Mouse (Mus musculus) macrophage (primary cell): Measurements from ENCODE around the gene C130050O18Rik. TPM values are rescaled to one million over a fixed set of nuclear protein-coding genes. Genes with fewer than 3 reads are reported as not detected.
A peak's percentile ranks its signal among the peaks of the same experiment; 100 is the strongest.

Experiments
- H3K27ac ChIP-seq: fragments of 350-480 bp; formaldehyde crosslinking; 2 replicates; pipeline ENCODE4 v1.9.0; 2021
- H3K36me3 ChIP-seq: fragments of 350-480 bp; formaldehyde crosslinking; 2 replicates; pipeline ENCODE4 v1.9.0; 2021; ENCODE audit errors: inconsistent target
- H3K4me3 ChIP-seq: fragments of 350-480 bp; formaldehyde crosslinking; 2 replicates; pipeline ENCODE4 v1.9.0; 2021; ENCODE audit errors: inconsistent target
- H3K79me2 ChIP-seq: fragments of 350-480 bp; formaldehyde crosslinking; 2 replicates; pipeline ENCODE4 v1.9.0; 2021; ENCODE audit errors: inconsistent target
- WGBS: methylation state at CpG from one replicate; pipeline ENCODE4 v1.1.7; 2026; ENCODE audit warnings: inconsistent platforms; ENCODE audit not compliant: missing documents; 5-methylcytosine and 5-hydroxymethylcytosine counted together
- polyA plus RNA-seq: library from polyadenylated mRNA; stranded (reverse); fragments of 250-400 nt; gene quantifications from 3 replicates; pipeline ENCODE4 v1.2.4, GENCODE M21; 2018; ENCODE audit warnings: inconsistent platforms

The C130050O18Rik gene
- polyA plus RNA-seq, 1 experiment from 2014 or later = 3.5 TPM

DNA sequence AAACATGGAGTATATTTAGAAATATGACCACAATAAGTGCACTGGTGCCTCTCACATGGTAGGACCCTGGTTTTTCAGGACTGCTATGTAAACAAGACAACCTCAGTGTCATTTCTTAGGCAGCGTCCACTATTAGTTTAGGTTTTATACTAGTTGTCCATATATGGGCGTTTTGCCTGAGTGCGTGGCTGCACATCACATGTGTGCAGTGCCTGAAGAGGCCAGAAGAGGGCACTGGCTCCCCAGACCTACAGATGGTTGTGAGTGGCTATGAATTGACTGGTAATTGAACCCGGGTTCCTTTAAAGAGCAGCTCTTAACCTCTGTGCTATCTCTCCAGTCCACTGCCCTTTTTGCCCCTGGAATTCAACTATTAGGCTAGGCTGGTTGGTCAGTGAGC, 11.9 kb downstream of the C130050O18Rik start:
- 100% methylated on average over 4 of the region's 4 CpGs for WGBS
- Histone ChIP-seq H3K79me2 (peaks cover under 1% of the 10 kb centered on the region; the same call in 1 of the 2 replicates), H3K27ac (no peak overlapping the region), H3K36me3 (peaks cover 12% of the 10 kb centered on the region; the same call in 1 of the 2 replicates), H3K4me3 (no peak overlapping the region)

DNA sequence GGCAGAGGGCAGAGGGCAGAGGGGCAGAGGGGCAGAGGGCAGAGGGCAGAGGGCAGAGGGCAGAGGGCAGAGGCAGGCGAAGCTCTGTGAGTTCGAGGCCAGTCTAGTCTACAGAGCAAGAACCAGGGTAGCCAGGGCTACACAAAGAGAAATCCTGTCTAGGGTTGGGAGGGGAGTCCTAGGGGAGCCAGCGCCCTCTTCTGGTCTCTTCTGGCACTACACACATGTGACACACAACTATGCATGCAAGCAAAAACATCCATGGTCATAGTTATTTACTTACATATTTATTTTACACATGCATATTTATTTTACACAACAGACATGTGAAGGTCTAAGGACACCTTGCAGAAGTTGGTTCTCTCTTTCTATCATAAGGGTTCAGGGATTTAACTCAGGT, 12.4 kb downstream of the C130050O18Rik start:
- no peak overlapping the region for H3K4me3 ChIP-seq
- H3K79me2 ChIP-seq = no peaks in the 10 kb centered on the region; the same call in 1 of the 2 replicates
- H3K27ac ChIP-seq = no peak overlapping the region
- WGBS = 94% methylated on average over 3 of the region's 3 CpGs
- peaks cover 12% of the 10 kb centered on the region; the same call in 1 of the 2 replicates for H3K36me3 ChIP-seq

DNA sequence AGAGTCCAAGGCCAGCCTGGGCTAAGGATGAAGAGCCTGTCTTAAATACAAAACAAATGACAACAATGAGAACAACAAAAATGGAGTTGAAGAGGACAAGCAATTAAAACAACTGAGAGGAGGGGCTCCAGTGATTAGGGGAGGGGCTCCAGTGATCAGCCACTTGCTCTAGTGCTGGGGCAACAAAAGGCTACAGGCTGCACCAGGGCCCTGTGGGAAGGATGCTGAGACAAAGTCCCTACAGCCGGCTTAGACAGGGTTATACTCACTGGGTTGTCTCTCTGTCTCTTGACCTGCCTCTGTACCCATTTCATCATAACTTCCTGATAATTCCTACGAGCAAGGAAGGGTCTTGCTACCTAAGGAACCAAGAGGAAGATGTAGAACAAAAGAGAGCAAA, 13.0 kb downstream of the C130050O18Rik start:
- Histone ChIP-seq H3K79me2 (no peaks in the 10 kb centered on the region), H3K36me3 (peaks cover 12% of the 10 kb centered on the region; the same call in 1 of the 2 replicates), H3K4me3 (no peak overlapping the region), H3K27ac (no peak overlapping the region)
- 52% methylated on average over 2 of the region's 2 CpGs for WGBS

DNA sequence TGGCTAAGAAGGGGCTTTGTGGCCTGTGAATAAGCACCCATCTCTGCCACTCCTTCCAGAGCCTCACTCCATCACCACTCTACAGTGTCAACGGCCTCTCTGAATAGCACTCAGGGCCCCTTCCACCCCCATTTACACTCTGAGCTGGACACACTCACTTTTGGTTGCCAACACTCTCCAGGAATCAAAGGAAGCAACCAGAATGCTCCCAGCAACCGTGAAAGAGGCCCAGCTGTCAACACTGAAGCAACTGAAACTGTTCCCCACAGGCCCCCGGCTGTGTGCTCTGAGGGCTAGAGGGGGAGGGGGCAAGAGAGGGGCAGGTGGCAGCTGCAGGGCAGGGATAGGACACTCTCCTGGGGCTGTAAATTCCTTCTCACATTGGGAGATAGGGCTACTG, 13.6 kb downstream of the C130050O18Rik start:
- Histone ChIP-seq H3K79me2 (no peaks in the 10 kb centered on the region), H3K4me3 (no peak overlapping the region), H3K36me3 (peaks cover 12% of the 10 kb centered on the region; the same call in 1 of the 2 replicates), H3K27ac (no peak overlapping the region)
- 35% methylated on average over 3 of the region's 3 CpGs for WGBS

DNA sequence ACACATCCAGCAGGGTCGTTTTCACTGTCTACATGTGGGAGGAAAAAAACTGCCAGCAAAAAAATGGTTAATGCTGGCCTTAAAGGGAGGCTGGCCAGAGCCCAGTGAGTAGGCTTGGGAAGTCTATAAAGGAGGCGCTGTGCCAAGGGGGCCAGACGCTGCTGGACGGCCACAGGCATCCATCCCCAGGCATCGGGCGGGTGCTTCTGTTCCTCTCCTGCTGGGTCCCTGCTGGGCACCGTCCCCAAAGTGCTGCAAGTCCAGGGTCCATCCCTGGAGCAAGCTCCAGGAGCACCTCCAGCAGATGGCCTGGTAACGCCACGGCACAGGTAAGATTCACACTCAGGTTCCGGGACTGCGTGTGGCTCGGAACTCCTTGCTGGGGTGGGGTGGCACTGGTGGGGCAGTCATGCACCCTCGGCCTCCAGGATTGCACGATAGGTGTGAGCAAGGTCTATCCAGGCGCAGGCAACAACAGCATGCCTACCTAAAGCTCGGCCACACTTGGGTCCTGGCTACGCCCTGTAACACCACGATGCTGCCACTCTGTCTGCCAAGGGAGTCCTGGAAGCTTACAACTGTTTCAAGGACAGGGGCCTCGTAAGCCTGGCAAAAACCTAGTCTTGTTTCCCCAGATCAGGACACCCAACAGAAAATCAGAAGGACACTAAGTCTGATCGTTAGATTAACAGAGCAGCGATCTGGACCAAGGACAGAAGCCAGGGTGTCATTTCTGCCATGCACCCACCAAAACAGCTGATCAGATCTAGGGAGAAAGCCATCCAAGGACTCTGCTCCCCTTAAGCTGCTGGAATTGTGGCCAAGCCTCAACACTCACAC, 18.2 kb downstream of the C130050O18Rik start, which contains the start of gene Gper1:
TSS of gene Gper1 (plus strand) at position 126 of the 840 bp plus-strand sequence.
- Histone ChIP-seq H3K4me3 (no peak within 1 kb of the TSS), H3K27ac (no peak within 1 kb of the TSS), H3K36me3 (no peaks in the 10 kb centered on the region), H3K79me2 (no peaks in the 10 kb centered on the region)
- 95% methylated on average over 19 of the region's 21 CpGs for WGBS

DNA sequence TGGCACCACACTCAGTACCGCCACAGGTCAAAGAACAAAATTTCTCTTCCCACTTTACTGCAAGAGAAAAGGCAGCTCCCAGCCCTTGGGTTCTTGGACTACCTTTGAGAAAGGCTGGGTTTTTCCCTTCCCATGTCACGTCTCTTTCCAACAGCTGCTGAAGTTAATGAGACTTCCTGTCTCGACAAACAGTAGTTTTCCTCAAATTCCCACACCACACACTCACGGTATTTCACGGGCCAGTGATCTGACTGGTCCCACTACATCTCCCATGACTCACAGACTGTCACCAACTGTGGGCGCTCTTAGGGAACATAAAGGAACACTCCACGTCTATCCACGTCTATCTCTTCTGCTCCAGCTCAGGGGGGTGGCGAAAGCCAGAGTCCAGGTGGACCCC, 20.1 kb downstream of the C130050O18Rik start:
- WGBS = 95% methylated on average over 8 of the region's 9 CpGs
- Histone ChIP-seq H3K4me3 (no peak overlapping the region), H3K79me2 (no peaks in the 10 kb centered on the region), H3K36me3 (no peaks in the 10 kb centered on the region), H3K27ac (no peak overlapping the region)

DNA sequence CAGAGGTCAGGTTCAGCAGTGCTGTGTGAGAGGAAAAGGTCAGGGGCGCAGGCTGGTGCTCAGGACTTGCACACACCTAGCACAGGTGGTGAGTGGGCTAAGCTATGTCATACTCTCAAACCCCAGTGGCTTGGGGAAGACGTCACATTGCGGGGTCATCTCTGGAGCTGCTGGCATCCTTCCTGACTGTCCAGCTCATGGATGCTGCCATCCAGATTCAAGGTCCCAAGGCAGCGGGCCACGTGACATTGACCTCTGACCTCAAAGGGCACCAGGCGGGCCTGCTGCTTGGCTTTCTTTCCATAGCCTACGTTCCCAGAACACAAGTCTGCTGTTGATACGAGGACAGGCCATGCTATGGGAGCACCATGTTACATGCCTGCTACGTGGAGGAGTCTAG, 21.9 kb downstream of the C130050O18Rik start:
- WGBS = 97% methylated on average over 9 of the region's 9 CpGs
- H3K36me3 ChIP-seq = no peaks in the 10 kb centered on the region
- no peak overlapping the region for H3K4me3 ChIP-seq
- no peaks in the 10 kb centered on the region for H3K79me2 ChIP-seq
- H3K27ac ChIP-seq = no peak overlapping the region

DNA sequence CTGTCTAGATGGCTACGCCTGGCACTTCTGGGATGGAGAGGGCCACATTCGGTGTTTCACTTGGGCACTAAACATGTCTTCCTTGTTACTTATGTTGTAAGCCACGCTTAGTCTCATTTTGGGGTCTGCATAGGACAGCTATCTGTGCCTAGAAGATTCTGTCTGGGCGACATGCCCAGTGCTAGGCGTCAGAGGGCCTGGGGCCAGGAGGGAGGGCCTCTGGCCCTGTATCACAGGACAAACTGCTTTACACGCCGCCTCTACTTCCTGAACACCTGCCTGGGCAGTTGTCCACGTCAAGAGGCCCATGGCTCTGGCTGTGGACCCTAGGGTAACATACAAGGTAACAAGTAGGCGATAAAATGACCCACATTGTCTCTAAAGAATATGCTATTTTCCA, 22.9 kb downstream of the C130050O18Rik start:
- WGBS = 84% methylated on average over 9 of the region's 9 CpGs
- no peaks in the 10 kb centered on the region for H3K36me3 ChIP-seq
- no peaks in the 10 kb centered on the region for H3K79me2 ChIP-seq
- no peak overlapping the region for H3K27ac ChIP-seq
- no peak overlapping the region for H3K4me3 ChIP-seq

DNA sequence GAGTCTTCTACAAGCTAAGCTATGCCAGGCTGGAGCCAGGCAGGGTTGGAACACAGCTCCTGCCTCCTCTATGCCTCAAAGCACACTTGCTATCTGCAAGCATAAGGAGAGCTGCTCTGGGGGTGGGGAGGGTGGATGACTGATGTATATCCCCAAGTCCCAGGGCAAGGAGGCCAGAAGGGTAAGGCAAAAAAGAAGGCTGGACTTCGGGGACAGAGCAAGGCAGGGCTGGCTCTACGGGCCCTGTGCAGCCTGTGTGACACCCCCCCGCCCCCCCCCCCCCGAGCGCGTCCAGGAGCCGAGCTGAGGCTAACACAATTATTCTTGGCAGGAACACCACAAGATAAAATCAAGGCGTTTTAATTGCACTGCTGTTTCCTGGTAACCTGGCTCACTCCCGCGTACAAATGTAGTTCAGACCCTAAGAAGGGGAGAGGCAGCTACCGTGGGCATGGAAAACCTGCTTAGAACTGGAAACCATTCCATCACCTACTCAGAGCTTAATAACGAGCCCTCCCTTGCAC, 24.8 kb downstream of the C130050O18Rik start:
- H3K36me3 ChIP-seq = no peaks in the 10 kb centered on the region
- H3K79me2 ChIP-seq = no peaks in the 10 kb centered on the region
- H3K4me3 ChIP-seq = no peak overlapping the region
- 59% methylated on average over 8 of the region's 12 CpGs for WGBS
- no peak overlapping the region for H3K27ac ChIP-seq

DNA sequence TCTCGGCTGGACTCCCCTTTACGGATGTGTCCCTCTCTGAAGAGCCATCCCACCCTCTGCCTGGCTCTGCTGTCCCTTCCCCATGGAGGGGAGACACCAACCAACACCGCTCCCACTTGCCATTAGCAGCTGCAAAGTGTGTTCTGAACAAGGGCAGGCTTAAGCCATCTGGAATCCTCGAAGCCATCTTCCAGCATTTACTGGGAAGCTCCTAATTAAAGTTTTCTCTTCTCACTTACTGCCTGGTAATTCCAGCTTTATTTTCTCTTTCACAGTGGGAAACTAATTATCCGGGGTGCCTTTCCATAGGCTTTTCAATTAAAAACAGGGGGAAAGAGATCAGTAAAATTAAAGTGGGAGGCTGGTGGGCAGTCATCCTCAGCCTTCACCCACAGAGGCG, 27.3 kb downstream of the C130050O18Rik start:
- WGBS = 94% methylated on average over 6 of the region's 6 CpGs
- Histone ChIP-seq H3K27ac (no peak overlapping the region), H3K36me3 (no peaks in the 10 kb centered on the region), H3K79me2 (no peaks in the 10 kb centered on the region), H3K4me3 (no peak overlapping the region)

DNA sequence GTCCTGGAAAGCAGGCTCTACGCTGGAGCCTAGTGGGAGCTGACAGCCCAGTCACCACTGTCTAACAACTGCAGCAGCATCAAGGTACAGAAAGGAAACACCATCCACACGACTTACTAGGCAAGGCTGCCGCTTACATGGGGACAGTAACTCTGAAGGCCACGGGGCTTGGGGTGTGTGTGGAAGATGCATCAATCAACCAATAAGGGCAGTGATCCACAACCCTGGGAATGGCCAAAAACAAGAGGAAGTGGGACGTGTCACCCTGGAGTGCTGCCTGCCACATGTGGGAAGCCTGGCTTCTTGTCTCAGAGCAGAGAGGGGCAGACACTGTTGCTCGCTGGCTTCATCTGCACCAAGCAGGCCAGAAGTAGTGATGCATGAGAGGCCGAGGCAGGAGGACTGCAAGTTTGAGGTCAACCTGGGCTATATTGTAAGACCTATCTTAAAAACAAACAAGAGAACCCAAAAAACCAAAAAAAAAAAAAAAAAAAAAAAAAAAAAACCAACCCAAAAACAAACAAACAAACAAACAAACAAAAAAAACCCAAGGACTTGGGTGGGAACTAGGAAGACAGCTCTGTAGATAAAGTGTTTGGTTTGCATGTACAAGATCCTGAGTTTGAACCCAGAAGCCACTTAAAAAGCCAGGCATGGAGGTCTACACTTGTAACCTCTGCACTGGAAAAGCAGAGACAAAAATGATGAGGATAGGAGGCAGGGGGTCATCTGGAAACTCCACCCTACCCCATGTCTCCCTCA, 27.8 kb downstream of the C130050O18Rik start:
- no peaks in the 10 kb centered on the region for H3K79me2 ChIP-seq
- 78% methylated on average over 6 of the region's 7 CpGs for WGBS
- H3K36me3 ChIP-seq = no peaks in the 10 kb centered on the region
- H3K27ac ChIP-seq = no peak overlapping the region
- no peak overlapping the region for H3K4me3 ChIP-seq

DNA sequence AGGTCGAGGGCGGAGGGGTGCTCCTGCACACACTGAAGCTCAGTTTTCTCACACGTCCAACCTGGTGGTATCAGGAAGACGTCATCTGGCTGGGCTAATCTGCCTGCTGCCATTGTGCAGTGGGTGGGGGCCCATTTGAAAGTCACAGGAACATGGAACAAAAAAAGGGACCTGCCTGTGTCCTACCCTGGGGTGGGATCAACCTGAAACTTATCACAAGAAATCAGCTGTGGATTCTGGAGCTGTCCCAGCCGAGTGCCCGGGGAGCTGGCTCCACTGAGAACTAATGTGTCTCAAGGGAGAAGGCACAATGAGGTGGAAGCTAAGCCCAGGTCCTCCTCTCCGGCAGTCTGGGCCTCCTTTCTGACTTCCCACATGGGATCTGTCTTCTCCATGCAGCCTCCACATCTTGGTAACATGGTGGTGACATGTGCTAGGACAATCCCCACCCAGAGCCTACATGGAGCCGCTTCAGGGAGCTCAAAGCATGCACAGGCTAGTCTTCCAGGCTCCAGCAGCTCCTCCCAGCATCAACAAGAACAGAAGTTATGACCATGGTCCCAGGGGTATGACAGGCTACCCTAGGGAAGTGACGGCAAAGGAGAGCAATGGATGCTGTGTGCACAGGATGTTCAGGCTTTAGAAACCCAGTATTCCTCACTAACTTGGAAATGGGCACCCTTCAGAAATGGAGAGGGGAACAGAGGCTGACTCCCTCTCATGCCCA, 28.9 kb downstream of the C130050O18Rik start:
- WGBS = 94% methylated on average over 9 of the region's 9 CpGs
- H3K79me2 ChIP-seq = no peaks in the 10 kb centered on the region; the same call in 1 of the 2 replicates
- H3K4me3 ChIP-seq = no peak overlapping the region
- no peak overlapping the region for H3K27ac ChIP-seq
- H3K36me3 ChIP-seq = no peaks in the 10 kb centered on the region

DNA sequence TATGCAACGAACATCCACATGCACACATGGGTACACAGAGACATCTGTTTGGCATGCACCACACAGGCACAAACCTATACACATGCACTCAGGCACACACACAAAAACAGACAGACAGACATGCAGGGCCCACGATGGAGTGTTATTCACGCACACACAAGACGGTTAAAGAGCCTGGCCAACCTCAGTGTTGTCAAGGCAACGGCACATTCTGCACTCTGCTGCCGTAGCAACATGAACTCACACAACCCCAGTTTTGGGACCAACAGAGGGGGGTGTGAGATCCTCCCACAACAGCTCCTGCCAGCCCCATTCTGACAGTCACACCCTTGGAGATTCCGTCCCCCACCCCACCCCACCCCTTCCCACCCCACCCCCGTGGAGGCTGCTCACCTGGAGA, 29.9 kb downstream of the C130050O18Rik start:
- WGBS = 90% methylated on average over 8 of the region's 8 CpGs

DNA sequence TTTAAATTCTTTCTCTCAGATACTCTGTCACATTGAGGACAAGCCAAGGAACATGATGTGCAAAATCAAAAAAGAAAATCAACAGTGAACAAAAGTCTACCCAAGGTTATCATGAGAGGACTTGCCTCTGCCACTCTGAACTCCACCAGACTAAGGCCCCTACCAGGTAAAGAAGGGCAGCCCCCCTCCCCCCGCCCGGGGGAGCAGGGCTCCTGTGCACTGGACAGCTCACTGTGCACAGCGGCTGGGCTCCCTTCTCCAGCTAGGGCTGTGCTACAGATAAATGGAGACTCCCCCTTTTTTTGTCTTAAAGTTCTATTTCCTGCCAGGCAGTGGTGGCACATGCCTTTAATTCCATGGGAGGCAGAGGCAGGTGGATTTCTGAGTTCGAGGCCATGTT, 32.7 kb downstream of the C130050O18Rik start:
- no peaks in the 10 kb centered on the region; the same call in 1 of the 2 replicates for H3K79me2 ChIP-seq
- H3K27ac ChIP-seq = peak overlapping the region; percentile 82
- H3K36me3 ChIP-seq = no peaks in the 10 kb centered on the region
- H3K4me3 ChIP-seq = no peak overlapping the region
- WGBS = 46% methylated on average over 3 of the region's 4 CpGs

More for the DNA sequence above, 29.9 kb downstream of the C130050O18Rik start:
- H3K36me3 ChIP-seq = no peaks in the 10 kb centered on the region
- H3K4me3 ChIP-seq = no peak overlapping the region
- H3K27ac ChIP-seq = no peak overlapping the region
- no peaks in the 10 kb centered on the region; the same call in 1 of the 2 replicates for H3K79me2 ChIP-seq
